Mouse (Mus musculus) c-Kit-positive CD71-negative TER-119-negative erythroid progenitor cells, embryonic 14.5 days (primary cell): Measurements from ENCODE around the gene Rasa2.
"Not testable (repeated sequence)": the region's sequence is repeated elsewhere in the genome, so short reads cannot be mapped to it uniquely, and the experiment has no call there.

Experiments used
- DNase-seq: peaks from one replicate; pipeline ENCODE4 v3.0.0-alpha.2; 2013; ENCODE audit warnings: low read depth

Gene Rasa2

DNA sequence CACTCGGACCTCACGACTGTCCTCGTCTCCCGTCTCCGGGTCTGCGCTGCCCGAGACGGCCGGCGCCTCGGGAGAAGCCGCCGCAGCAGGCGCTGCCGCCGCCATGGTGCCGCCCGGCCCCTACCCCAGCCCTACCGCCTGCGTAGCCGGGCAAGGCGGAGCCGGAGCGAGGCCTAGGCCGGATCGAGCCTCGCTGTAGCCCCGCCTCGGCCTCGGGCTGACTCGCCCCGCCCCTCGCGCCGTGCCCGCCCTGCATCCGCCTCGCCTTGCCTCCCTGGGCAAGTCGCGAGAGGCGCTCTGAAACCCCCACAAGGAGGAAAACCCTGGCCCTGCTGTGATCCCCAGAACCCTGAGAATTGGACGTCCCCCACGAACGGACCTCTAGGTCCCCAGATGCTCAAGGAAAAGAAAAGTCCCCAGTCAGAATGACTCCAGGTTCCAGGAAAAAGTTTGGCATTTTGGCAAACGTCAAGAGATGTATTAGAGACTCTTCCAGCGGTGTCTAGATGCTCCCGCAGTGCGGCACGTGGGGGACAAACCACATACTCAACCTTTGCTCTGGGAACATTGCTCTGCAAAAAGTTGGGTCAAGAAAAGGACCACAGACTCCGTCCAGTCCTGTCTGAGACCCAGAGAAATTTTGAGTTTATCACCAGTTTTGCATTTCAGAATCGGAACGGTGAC is at the start of gene Rasa2:
TSS of gene Rasa2 (minus strand) at position 229 of the 684 bp plus-strand sequence.
- peak; percentile 80 for DNase-seq

DNA sequence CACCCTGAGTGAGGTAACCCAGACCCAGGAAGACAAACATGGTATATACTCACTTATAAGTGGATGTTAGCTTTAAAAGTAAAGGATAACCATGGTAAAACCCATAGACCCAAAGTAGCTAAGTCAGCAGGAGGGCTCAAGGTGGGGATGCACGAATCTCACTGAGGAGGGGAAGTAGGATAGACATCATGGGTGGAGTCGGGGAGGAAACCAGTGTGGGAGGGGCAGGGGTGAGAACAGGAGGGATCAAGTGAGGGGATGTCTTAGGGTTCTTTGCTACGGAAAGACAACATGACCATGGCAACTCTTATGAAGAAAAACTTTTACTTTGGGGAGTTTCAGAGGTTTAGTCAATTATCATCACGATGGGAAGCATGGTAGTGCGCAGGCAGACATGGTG is 47.2 kb upstream of the Rasa2 start:
- no peak for DNase-seq

DNA sequence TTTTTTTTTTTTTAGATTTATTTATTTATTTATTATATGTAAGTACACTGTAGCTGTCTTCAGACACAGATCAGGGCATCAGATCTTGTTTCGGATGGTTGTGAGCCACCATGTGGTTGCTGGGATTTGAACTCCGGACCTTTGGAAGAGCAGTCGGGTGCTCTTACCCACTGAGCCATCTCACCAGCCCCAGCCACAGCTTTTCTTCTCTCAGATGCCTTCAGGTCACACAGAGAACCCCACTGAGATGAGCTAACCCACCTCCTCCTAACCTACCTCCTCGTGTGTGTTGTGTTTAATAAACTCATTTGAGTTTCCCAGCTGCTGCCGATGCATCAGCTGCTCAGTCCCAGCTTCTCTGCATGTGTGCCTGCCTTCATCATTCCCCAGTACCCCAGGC is 46.3 kb upstream of the Rasa2 start:
- DNase-seq, result not testable (repeated sequence)

DNA sequence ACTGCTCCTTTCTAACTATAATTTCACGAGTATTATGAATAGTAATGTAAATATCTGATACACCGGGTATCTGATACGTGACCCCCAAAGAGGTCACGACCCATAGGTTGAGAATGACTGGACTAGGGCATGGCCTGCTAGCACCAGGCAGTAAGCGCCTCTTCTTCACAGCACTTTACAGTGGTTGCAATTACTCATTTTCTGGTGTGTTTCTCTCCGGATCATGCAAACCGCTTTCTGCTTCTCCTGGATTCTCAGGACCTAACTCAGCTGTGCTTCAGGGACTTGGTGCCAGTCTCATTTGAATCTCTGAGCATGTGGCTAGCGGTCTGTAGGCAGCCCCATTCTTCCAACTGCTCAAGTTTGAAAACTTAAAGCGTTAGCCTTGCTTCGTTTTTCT is 45.3 kb upstream of the Rasa2 start:
- DNase-seq, result no peak

DNA sequence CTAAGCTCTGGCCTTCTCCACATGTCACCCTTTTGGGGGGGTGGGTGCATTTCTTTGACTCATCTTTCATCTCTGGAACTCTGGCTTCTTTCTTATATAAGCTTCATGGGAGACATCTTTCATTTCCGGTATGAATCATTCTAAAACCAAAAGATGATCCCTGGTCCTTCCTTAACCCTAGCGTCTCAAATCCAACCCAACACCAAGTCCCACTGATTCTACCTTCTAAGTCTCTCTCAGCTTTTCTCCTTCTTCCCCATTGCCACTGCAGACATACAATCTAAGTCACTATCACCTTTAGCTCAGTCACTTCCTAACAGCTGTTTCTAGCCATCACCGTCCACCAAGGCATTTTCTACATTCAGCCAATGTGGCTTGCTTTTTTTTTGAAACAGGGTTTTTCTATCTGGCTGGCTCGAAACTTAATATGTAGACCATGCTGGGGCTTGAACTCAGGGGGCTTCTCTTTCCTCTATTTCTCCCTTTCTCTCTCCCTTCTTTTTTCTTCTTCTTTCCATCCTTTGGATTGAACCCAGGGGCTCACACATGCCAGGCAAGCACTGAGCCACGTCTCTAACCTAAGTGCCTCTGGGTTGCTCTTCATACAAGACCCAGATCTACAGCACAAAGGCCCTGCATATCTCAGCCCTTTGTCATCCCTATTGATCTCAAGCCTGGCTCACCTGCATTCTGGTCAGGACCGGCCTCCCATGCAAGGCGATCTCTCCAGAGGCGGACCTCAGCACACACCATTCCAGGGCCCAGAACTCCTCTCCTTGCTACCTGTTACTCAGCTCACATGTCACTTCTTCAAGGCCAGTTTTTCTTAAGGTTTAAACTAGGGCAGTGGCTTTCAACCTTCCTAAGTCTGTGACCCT is 44.6 kb upstream of the Rasa2 start:
- no peak for DNase-seq

DNA sequence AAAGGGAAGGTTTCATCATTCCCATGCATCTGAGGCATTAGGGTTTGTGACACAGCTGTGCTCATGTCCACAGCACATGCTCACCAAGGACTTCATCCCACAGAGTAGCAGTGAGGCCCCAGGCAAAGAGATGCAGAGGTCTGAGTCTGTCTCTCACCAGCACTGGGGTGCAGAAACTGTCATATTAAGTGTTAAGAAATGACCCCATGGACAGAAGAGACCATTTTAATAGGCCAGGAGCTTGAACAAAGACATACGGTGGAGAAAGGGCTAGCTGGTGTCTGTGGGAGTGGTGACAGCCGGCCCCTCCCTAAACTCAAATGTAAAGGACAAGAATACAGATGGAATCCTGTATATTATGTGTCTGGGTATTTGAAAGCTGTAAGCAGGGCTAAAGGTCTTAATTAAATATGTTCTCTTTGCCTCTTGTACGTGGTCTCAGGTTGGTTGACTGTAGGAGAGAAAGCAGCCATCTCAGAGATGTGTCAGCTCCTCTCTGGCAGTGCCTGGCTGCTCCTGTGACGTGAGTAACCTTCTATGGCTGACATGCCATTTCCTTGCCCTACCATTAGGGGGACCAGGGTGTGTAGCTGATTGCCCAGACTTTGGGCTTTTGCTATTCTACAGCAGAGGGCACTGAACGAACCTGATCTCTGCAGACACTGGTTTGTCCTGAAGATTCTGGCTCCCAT is 43.8 kb upstream of the Rasa2 start:
- DNase-seq, result peak; percentile 41

DNA sequence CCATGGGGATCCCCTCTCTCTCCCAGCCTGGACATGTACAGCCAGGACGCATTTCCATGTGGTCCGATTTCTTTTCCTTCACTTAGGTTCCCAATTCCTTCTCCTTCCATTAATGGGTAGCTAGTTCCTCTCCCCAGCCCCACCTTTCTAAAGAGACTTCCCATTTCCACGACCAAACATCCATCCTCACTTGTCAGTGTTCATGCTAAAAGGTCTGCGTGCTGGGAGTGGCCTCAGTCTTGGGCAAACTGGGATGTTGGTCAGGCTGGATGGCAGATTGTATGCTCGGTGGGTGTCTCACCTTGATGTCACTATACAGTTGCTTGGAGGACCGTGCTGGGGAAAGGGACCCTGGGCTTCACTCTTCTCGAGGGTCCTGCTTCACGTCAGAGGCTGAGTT is 42.9 kb upstream of the Rasa2 start:
- no peak for DNase-seq

DNA sequence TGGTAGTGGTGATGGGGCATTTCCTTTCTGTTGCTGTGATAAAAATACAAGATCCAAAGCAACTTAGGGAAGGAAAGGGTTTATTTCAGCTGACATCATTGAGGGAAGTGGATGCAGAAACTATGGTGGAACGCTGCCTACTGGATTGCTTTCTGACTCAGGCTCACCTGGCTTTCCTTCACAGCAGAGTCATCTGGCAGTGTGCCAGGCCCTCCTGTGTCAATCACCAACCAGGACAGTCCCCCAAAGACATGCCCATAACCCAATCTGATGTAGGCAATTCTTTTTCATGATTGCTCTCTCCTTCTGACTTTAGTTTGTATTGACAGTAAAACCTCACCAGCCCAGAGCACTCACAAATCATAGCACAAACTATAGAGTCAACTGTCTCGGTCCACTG is 41.0 kb upstream of the Rasa2 start:
- no peak for DNase-seq

DNA sequence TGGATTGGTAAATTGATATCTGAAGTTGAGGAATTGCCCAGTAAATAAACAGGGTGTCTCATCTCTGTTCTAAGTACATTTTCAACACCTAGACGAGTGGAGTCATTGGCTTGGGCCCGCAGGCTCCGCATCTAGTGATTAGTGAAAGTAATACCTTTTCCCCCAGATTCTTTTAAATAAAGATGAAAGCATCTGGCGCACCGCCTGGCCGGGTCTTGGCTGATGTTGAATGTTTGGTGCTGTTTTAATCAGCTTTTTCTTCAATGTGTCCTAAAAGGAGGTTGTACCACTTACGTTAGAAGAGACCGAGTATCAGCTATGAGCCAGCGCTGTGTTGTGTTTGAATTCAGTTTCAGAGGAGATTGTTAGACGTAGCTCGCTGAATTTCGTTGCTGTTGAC is 39.8 kb upstream of the Rasa2 start:
- no peak for DNase-seq

DNA sequence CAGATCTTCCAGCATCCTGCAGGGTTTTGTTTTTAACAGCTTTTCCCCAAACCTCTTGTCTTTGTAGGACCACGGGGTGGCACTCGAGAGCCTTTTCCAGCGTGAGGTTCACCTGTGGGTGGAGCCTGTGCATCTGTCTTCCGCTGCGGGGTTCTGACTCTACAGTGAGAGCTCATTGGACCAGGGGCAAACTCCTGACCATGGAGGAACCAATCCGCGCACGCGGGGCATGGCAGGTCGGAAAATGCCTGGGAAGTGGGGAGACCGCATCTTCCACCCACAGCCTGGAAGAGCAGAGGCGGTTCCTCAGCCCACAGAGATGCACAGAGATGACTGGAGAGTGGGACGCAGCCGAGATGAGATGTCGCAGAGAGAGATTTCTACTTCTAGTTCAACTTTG is 38.5 kb upstream of the Rasa2 start:
- peak; percentile 91 for DNase-seq

DNA sequence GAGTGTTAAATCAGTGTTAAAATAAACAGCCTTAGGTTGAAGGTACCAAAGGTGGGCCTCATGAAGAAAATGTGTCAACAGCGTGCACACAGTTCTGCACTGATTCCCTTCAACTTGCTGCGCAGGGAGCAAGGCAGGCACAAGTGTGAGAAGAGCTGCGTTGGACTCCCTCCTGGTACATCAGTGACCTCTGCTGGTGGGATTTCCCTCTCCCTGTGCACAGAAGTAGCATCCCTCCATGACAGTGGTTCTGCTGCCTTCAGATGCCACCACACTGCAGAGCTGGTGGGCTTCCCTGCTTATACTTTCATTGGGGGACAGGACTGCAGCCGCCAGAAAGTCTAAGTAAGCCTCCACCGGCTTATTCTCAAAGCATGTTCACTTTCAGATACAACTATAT is 37.2 kb upstream of the Rasa2 start:
- peak; percentile 25 for DNase-seq

DNA sequence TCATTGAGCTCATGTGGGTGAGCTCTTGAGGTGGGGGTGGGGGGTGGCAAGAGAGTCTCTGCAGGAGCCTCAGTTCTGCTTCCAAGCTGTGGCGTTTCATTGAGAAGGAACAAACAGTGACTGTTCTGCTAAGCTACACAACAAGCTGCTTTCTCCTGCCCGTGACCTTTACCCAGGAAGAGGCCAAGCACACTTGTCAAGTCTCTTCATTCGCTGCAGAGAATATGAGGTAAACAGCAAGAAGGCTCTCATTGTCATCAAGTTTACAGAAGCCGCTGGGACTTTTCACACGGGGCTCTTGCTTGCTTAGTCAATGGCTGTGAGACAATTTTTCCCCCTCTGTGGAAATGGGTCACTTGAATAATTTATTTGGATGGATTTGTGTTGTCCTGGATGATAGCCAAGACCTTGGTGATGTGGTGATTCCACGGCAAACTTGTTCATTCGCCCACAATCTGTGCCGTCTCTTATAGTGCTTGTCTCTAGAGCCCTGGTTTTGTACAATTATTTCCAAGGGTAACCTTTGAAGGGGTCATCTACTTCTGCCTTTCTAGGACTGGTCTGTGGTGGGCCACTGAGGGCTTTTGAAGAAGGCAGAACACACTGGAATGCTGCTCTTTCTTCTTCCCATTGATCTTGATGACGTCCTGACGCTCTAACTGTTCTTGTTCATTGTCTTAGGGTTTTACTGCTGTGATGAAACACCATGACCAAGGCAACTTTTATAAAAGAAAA is 29.3 kb upstream of the Rasa2 start:
- no peak for DNase-seq

DNA sequence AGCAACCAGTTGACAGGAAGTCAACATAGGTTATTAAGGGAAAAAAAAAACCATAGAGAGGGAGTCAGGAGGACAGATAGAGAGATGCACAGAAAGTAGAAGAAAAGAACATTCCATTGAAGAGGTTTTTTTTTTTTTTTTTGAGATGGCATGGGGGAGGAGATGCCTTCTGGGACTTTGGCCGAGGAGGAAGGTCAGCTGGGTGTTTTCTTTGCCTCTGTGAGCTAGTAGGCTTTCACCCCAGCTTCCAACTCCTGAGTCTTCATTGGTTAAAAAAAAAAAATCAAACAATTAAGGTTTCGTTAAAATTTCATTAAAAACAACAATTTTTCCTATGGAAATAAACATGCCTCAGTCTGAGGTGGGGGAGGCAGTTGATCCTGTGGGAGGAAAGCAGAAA is 28.4 kb upstream of the Rasa2 start:
- DNase-seq, result no peak

DNA sequence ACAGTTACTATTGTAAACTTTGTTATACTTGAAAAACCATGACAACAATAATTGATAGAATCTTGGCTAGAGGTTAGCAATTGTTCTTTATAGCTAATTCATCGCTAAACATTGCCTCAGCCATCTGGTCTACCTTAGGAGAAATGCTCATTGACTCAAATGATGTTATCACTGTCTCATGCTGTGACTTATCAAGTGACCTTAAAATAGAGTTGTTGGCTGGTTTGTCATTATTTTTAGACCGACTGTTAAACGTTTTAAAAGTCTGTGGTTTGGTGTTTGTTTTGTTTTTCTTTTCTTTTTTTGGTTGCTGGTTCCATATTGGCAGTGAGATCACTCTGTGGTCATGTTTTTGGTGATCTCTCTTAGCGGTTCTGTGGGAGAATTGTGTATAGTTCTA is 22.1 kb upstream of the Rasa2 start:
- DNase-seq, result no peak

DNA sequence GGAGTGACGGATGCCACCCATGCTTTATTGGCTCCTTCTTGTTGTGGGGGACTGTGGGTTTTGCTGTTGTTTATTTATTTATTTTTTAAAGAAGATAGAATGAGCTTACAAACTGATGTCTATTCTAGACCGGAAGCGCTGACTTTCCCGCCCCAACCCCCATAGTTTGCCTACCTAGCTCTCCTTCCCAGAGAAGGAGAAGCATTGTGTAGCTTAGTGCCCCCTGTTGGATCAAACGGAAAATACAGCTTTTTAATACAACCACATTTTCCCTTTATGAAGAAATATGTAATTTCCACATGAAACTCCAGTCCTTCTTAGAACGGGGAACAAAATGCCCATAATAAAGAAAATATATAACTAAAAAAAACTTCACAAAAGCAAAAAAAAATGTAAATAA is 21.3 kb upstream of the Rasa2 start:
- no peak for DNase-seq

DNA sequence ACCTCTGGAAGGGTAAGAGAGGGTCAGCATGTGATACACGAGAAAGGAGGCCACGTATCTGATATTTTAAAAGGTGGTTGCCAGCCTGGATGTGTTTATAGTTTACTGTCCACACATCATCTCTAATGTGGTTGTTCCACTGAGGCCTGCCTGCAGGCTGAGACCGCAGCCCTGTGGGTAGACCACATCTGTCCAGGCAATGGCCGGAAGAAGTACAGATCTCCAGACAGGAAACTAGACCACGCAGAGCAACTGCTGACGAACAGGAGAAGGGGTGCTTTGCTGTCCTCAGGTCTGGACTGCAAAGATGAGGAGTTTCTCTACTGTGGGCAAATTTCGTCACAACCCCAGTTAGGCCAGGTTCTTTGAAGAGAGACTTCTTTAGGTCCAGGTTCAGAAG is 19.4 kb upstream of the Rasa2 start:
- DNase-seq, result no peak

DNA sequence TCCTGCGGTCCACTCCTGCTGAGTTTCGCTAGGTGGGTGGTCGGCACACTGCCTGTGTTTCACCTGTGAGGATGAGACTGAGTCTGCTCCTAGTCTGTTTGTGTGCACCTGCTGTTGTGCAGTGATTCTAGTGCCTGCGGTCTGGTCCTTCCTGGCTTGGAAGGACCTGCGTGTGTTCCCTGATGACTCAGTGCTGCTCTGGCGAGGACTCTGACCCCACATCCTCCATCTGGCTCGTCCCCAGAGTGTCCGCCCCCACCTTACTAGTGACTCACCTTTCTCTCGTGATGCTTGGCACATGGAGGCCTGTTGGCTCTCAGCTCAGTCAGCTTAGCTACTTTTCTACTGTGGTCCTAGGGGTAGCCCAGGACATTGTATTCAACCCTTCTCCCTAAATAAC is 18.5 kb upstream of the Rasa2 start:
- no peak for DNase-seq

DNA sequence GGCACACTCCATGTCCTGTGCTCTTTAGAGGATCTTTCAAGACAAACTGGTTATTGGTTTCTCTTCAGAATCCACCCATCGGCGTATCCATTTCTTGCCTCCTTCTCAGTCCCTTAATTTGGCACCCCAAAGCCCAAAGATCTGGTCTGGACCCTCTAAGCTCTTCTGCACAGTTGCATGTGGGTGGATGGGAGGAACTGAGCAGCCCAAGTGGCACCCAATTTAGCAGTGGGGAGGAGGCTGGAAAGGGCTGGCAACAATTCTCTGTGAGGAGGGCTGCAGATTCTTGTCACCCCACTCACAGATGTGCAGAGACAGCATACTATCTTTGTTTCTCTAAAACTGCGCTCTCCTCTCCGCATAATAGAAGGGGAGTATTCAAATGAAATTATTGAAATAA is 17.9 kb upstream of the Rasa2 start:
- DNase-seq, result no peak

DNA sequence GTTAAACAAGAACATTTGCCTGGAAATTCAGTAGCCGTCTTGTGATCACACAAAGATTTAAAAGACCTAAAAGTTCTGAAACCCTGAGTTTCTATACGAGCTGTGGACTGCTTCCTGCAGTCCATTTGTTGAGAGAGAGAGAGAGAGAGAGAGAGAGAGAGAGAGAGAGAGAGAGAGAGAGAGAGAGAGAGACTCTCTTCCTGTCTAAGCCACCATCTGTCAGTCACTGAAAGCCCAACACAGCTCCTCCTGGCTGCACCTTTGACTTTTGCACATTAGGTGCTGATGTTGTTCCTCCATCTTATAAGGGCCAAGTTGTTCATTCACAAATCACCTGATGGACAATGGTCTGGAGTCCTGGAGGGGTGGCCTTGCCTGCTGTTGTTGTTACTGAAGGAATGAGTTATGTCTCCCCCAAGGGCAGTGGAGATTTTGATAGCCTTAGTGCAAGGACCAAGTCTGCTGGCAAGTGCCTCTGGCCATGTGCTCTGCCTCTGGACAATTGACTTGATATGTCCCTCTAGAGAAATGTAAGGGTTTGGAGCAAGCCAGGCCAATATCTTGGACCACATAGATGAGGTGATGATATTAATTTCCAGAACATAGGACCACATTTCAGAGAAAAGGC is 15.4 kb upstream of the Rasa2 start:
- no peak for DNase-seq

DNA sequence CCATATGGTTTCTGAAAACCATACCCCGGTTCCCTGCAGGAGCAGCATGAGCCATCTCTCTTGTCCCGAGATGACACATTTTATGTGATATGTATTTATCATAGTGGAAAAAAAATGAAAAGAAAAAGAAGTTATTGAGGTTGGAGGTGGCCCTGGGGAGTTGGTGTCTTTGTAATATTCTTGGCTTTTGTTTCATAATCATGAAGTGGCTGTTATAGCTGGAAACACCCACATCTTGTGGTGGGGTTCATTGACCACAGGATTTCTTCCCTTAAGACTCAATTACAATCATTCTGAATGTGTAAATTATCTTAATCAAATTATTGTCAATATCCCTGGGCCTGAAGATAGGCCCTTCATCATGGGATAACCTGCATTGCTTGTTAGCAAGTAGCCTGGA is 13.4 kb upstream of the Rasa2 start:
- no peak for DNase-seq

DNA sequence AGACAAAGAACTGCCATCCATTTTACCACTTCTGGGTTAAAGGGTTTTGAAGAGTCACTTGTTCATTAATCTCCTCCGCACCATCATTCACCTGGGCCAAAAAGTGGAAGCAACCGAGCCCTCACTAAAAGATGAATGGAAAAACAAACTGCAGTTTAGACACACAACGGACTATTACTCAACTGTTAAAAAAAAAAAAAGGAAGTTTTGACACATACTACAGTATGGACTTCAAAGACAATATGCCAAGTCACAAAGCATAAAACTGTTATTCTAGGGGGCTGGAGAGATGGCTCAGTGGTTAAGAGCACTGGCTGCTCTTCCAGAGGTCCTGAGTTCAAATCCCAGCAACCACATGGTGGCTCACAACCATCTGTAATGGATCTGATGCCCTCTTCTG is 12.6 kb upstream of the Rasa2 start:
- DNase-seq, result not testable (repeated sequence)

DNA sequence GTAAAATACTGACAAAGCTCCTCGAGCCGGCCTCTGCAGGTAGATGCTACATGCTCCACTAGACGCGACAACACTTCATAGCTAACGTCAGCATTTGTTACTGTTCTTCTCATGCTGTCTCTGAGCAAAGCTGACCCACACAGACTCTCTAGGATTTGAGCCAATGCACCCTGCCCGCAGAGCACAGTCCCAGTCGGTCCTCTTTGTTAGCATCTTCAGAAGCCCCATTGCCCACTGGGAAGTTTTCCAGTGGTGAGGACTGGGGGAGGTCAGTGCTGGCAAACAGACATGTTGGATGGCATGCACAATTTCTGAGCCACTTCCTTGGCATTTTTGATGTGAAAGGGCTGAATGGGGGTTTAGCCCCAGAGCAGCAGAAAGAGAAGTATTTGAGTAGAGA is 8.0 kb upstream of the Rasa2 start:
- no peak for DNase-seq
